Mouse (Mus musculus): Measurements from ENCODE around the gene Ttc7b. TPM values are rescaled to one million over a fixed set of nuclear protein-coding genes. Genes with fewer than 3 reads are reported as not detected.
A peak's percentile ranks its signal among the peaks of the same experiment; 100 is the strongest.

Gene Ttc7b
- polyA plus RNA-seq, 1 experiment from 2014 or later = 6.6 TPM

DNA sequence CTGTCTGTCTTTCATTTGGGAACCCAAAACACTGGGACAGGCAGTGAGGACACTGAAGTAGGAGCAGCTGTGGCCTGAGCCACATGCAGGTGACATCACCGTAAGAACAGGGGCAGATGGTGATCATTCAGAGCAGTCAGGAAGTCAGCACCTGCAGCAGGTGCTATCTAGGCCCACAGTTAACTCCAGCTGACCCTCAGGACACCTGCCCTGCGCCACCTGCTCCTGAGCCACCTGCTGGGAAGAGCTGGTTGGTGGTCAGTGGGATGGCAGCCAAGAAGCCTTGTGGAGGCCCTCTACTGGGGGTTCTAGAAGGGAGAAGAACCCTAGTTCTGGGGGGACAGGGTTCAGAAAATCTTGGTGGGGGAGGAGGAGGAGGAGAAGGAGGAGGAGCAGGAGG is 216.3 kb downstream of the Ttc7b start:
- no peak for TF ChIP-seq EP300 (IDR thresholded peaks at IDR 0.05)
- no peak for TF ChIP-seq CTCF (IDR thresholded peaks at IDR 0.05)
- Histone ChIP-seq H3K27ac (ENCODE audit: low read length) (no peak overlapping the region), H3K9me3 (ENCODE audit: low read length) (no peaks in the 10 kb centered on the region), H3K4me2 (replicated peaks; ENCODE audit: low read depth, low read length) (no peak overlapping the region), H3K36me3 (ENCODE audit: insufficient read depth, low read length) (0 out of 2 replicates have a peak, but pooled peaks cover 5% of the 10 kb centered on the region), H3K4me1 (ENCODE audit: insufficient read depth, low read depth, low read length) (peaks cover 7% of the 10 kb centered on the region; the same call in 1 of the 2 replicates), H3K9ac (replicated peaks; ENCODE audit: low read depth) (no peak overlapping the region), H3K4me3 (ENCODE audit: low read depth, low read length) (no peak overlapping the region), H3K27me3 (replicated peaks; ENCODE audit: insufficient read depth, low read length) (no peaks in the 10 kb centered on the region)
- ATAC-seq (no peak), DNase-seq (ENCODE audit: low spot score) (no peak)
- 88% methylated on average over 2 of the region's 2 CpGs for WGBS

DNA sequence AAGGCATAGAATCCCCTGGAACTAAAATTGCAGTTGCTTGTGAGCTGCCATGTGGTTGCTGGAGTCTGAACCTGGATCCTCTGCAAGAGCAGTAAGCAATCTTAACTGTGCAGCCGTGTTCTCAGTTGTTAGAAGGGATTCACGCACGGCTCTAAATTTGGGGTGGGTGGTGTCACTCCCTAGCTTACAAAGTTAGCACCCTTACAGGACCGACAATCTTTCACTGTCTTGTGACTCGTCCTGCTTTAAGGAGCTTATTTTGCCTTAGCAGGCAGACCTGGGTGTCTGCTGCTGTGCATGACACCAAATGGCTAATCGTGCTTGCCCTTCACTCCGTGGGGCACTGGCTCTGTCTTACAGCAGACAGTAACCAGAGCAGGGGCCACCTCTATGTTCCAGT is 217.5 kb downstream of the Ttc7b start:
- Histone ChIP-seq H3K36me3 (ENCODE audit: insufficient read depth, low read length) (0 out of 2 replicates have a peak, but pooled peaks cover 5% of the 10 kb centered on the region), H3K9me3 (ENCODE audit: low read length) (no peaks in the 10 kb centered on the region), H3K27ac (ENCODE audit: low read length) (no peak overlapping the region), H3K4me2 (replicated peaks; ENCODE audit: low read depth, low read length) (no peak overlapping the region), H3K4me3 (ENCODE audit: low read depth, low read length) (no peak overlapping the region), H3K27me3 (replicated peaks; ENCODE audit: insufficient read depth, low read length) (no peaks in the 10 kb centered on the region), H3K9ac (replicated peaks; ENCODE audit: low read depth) (no peak overlapping the region), H3K4me1 (ENCODE audit: insufficient read depth, low read depth, low read length) (peaks cover 7% of the 10 kb centered on the region; the same call in 1 of the 2 replicates)
- ATAC-seq (no peak), DNase-seq (ENCODE audit: low spot score) (no peak)
- TF ChIP-seq CTCF (IDR thresholded peaks at IDR 0.05) (no peak), EP300 (IDR thresholded peaks at IDR 0.05) (no peak)
- WGBS = 84% methylated on average over 7 of the region's 7 CpGs

DNA sequence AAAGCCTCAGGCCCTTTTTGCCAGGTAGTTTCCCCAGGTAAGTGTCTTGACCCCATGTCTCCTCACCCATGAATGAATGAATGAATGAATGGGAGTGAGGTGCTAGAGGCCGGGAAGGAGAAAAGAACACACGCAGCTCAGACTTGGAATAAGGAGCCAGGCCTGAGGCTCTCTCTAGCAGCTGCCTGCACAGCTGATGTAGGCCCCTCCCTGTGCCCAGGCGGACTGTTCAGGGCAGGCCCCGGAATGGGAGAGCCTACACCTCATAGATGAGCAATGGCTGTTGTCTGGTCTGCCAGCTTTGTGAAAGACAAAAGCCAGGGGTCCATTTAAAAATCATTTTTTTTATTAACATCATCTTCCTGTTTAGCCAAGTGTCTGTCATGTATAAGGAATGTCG is 220.2 kb downstream of the Ttc7b start:
- no peak for DNase-seq (ENCODE audit: low spot score)
- Histone ChIP-seq H3K4me1 (ENCODE audit: insufficient read depth, low read depth, low read length) (no peaks in the 10 kb centered on the region), H3K4me3 (ENCODE audit: low read depth, low read length) (no peak overlapping the region), H3K27ac (ENCODE audit: low read length) (no peak overlapping the region), H3K9ac (replicated peaks; ENCODE audit: low read depth) (no peak overlapping the region), H3K4me2 (replicated peaks; ENCODE audit: low read depth, low read length) (no peak overlapping the region), H3K27me3 (replicated peaks; ENCODE audit: insufficient read depth, low read length) (no peaks in the 10 kb centered on the region), H3K36me3 (ENCODE audit: insufficient read depth, low read length) (0 out of 2 replicates have a peak, but pooled peaks cover 5% of the 10 kb centered on the region), H3K9me3 (ENCODE audit: low read length) (no peaks in the 10 kb centered on the region)
- WGBS = 75% methylated on average over 5 of the region's 5 CpGs
- TF ChIP-seq CTCF (IDR thresholded peaks at IDR 0.05) (no peak), EP300 (IDR thresholded peaks at IDR 0.05) (no peak)
- no peak for ATAC-seq

DNA sequence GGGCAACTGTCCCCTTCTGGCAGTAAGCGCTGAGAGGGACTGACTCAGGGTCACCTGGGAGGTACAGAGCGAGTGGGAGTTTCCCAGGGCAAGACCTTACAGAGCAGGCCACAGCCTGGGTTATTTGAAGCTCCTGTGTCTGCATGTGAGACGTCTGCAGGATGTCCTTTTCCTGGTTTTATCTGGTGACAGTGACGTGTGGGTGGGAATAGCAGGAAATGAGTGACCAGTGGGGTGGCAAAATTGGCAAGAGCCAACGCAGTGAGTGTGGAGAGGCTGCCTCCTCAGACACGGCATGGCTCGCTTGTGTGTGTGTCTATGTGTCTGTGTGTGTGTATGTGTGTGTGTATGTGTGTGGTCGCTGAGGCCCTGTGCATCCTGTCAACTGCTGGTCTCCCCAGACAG is 221.3 kb downstream of the Ttc7b start:
- 46% methylated on average over 8 of the region's 8 CpGs for WGBS
- TF ChIP-seq CTCF (IDR thresholded peaks at IDR 0.05) = no peak
- TF ChIP-seq EP300 (IDR thresholded peaks at IDR 0.05) = peak; percentile 76
- H3K27me3 ChIP-seq (replicated peaks; ENCODE audit: insufficient read depth, low read length) = no peaks in the 10 kb centered on the region
- H3K36me3 ChIP-seq (ENCODE audit: insufficient read depth, low read length) = 0 out of 2 replicates have a peak, but pooled peaks cover 5% of the 10 kb centered on the region
- no peaks in the 10 kb centered on the region for H3K4me1 ChIP-seq (ENCODE audit: insufficient read depth, low read depth, low read length)
- DNase-seq (ENCODE audit: low spot score) (peak; percentile 56), ATAC-seq (peak; percentile 82)
- no peak overlapping the region for H3K9ac ChIP-seq (replicated peaks; ENCODE audit: low read depth)
- no peak overlapping the region for H3K4me2 ChIP-seq (replicated peaks; ENCODE audit: low read depth, low read length)
- no peak overlapping the region for H3K27ac ChIP-seq (ENCODE audit: low read length)
- H3K9me3 ChIP-seq (ENCODE audit: low read length) = no peaks in the 10 kb centered on the region
- no peak overlapping the region for H3K4me3 ChIP-seq (ENCODE audit: low read depth, low read length)

DNA sequence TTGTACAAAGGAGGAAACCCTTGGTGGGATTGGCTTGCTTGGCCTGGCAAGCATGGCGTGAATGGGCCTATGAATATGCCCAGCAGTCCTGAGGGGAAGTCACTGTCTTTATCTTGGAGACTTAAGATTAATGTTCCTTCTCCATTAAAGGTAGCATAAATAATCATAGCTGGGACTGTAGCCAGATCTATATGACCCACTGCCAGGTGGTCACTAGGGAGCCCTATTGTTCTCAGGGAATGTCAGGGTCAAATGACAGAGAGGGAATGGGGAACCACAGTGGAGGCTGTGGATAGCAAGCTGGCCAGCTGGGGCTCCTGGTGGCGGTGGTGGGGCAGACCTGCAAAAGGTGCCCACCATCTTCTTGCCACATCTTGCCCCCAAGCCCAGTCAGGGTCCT is 221.8 kb downstream of the Ttc7b start:
- TF ChIP-seq CTCF (IDR thresholded peaks at IDR 0.05) (no peak), EP300 (IDR thresholded peaks at IDR 0.05) (no peak)
- no peak overlapping the region for H3K9ac ChIP-seq (replicated peaks; ENCODE audit: low read depth)
- no peak overlapping the region for H3K4me2 ChIP-seq (replicated peaks; ENCODE audit: low read depth, low read length)
- no peaks in the 10 kb centered on the region for H3K9me3 ChIP-seq (ENCODE audit: low read length)
- ATAC-seq (peak; percentile 13; the same call in 1 of the 2 replicates), DNase-seq (ENCODE audit: low spot score) (no peak)
- H3K27ac ChIP-seq (ENCODE audit: low read length) = no peak overlapping the region
- no peaks in the 10 kb centered on the region for H3K27me3 ChIP-seq (replicated peaks; ENCODE audit: insufficient read depth, low read length)
- H3K36me3 ChIP-seq (ENCODE audit: insufficient read depth, low read length) = 0 out of 2 replicates have a peak, but pooled peaks cover 5% of the 10 kb centered on the region
- H3K4me3 ChIP-seq (ENCODE audit: low read depth, low read length) = no peak overlapping the region
- 79% methylated on average over 2 of the region's 2 CpGs for WGBS
- H3K4me1 ChIP-seq (ENCODE audit: insufficient read depth, low read depth, low read length) = 0 out of 2 replicates have a peak, but pooled peaks cover under 1% of the 10 kb centered on the region

DNA sequence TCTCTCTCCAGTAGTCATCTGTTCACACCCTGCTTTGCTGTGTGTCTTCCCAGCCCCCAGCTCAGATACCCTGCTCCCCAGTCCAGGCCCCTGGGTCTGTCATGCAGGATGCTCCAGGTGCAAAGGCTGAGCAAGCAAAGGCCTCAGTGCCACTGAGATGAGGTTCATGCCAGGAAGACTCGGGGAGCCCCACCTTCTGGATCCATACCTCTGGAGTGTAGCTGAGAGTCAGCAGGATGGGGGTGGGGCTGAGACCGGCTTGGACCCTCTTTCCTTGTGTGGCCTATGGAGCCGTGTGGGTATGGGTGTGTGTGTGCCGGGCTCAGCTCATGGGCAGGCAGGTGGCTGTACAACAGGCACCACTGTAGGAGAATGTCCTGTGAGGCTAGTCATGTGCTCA is 222.7 kb downstream of the Ttc7b start:
- no peaks in the 10 kb centered on the region for H3K27me3 ChIP-seq (replicated peaks; ENCODE audit: insufficient read depth, low read length)
- no peak overlapping the region for H3K9ac ChIP-seq (replicated peaks; ENCODE audit: low read depth)
- DNase-seq (ENCODE audit: low spot score) = no peak
- H3K9me3 ChIP-seq (ENCODE audit: low read length) = no peaks in the 10 kb centered on the region
- H3K27ac ChIP-seq (ENCODE audit: low read length) = no peak overlapping the region
- no peak for ATAC-seq
- 71% methylated on average over 3 of the region's 4 CpGs for WGBS
- 0 out of 2 replicates have a peak, but pooled peaks cover 2% of the 10 kb centered on the region for H3K4me1 ChIP-seq (ENCODE audit: insufficient read depth, low read depth, low read length)
- H3K36me3 ChIP-seq (ENCODE audit: insufficient read depth, low read length) = 0 out of 2 replicates have a peak, but pooled peaks cover 5% of the 10 kb centered on the region
- no peak overlapping the region for H3K4me3 ChIP-seq (ENCODE audit: low read depth, low read length)
- no peak overlapping the region for H3K4me2 ChIP-seq (replicated peaks; ENCODE audit: low read depth, low read length)
- TF ChIP-seq CTCF (IDR thresholded peaks at IDR 0.05) = no peak
- TF ChIP-seq EP300 (IDR thresholded peaks at IDR 0.05) = no peak

DNA sequence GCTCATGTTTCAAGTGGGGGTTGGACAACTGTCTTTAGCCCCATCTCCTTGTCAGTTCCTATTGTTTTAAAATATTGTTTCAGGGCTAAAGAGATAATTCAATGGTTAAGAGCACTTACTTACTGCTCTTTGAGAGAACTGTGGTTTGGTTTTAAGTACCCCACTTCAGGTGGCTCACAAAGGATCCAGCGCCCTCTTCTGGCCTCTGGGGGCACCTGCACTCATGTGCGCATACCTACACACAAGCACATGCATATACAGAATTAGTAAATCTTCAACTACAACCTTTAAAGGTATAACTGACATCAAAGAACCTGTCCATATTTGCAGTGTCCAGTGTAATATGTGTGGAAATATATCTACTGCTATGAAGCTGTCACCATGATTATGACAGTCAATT is 226.2 kb downstream of the Ttc7b start:
- H3K27ac ChIP-seq (ENCODE audit: low read length) = no peak overlapping the region
- 83% methylated on average over 2 of the region's 2 CpGs for whole genome bisulfite sequencing

More for the DNA sequence above, 226.2 kb downstream of the Ttc7b start:
- no peak overlapping the region for H3K4me3 ChIP-seq (ENCODE audit: low read depth, low read length)
- H3K27me3 ChIP-seq (replicated peaks; ENCODE audit: insufficient read depth, low read length) = no peaks in the 10 kb centered on the region
- peak; percentile 30; the same call in 1 of the 2 replicates for TF ChIP-seq CTCF (IDR thresholded peaks at IDR 0.05)
- TF ChIP-seq EP300 (IDR thresholded peaks at IDR 0.05) = no peak
- no peak overlapping the region for H3K9ac ChIP-seq (replicated peaks; ENCODE audit: low read depth)
- no peak overlapping the region for H3K4me2 ChIP-seq (replicated peaks; ENCODE audit: low read depth, low read length)
- no peak for DNase-seq (ENCODE audit: low spot score)
- no peak for ATAC-seq
- H3K36me3 ChIP-seq (ENCODE audit: insufficient read depth, low read length) = no peaks in the 10 kb centered on the region
- peaks cover 15% of the 10 kb centered on the region; the same call in 1 of the 2 replicates for H3K4me1 ChIP-seq (ENCODE audit: insufficient read depth, low read depth, low read length)
- no peaks in the 10 kb centered on the region for H3K9me3 ChIP-seq (ENCODE audit: low read length)
